Mouse (Mus musculus) limb, embryonic 14.5 days (tissue): ENCODE results near the gene Trmt2b. TPM values are rescaled to one million over a fixed set of nuclear protein-coding genes. Genes with fewer than 3 reads are reported as not detected.
"Not testable (repeated sequence)": the region's sequence is repeated elsewhere in the genome, so short reads cannot be mapped to it uniquely, and the experiment has no call there.

Source experiments
- ATAC-seq: fragments of 200-750 bp; cut with Nextera tagmentation; 2 replicates; pipeline ENCODE4 v1.8.0; 2017; ENCODE audit warnings: low read depth, moderate number of reproducible peaks, moderate TSS enrichment; ENCODE audit not compliant: low FRiP score
- DNase-seq: peaks from one replicate; pipeline ENCODE4 v3.0.0-alpha.2; 2015; ENCODE audit warnings: low spot score
- H3K27ac ChIP-seq: fragments of 300-500 bp; sonication (generic); replicated peaks from 2 replicates; pipeline ENCODE4 v1.5.1; 2014; ENCODE audit warnings: low read depth, mild to moderate bottlenecking, low read length, moderate library complexity, mixed read lengths
- H3K27me3 ChIP-seq: fragments of 300-500 bp; sonication (generic); 2 replicates; pipeline ENCODE4 v1.6.1; 2014; ENCODE audit warnings: low read length, mixed read lengths; ENCODE audit not compliant: control insufficient read depth, insufficient read depth
- H3K36me3 ChIP-seq: fragments of 300-500 bp; sonication (generic); 2 replicates; pipeline ENCODE4 v1.6.1; 2014; ENCODE audit warnings: mild to moderate bottlenecking, low read length, moderate library complexity, mixed read lengths; ENCODE audit not compliant: control insufficient read depth, insufficient read depth
- H3K4me1 ChIP-seq: fragments of 300-500 bp; sonication (generic); 2 replicates; pipeline ENCODE4 v1.6.1; 2014; ENCODE audit warnings: antibody characterized with exemption, low read length, mixed read lengths; ENCODE audit not compliant: control insufficient read depth, insufficient read depth
- H3K4me2 ChIP-seq: fragments of 300-500 bp; sonication (generic); replicated peaks from 2 replicates; pipeline ENCODE4 v1.6.1; 2014; ENCODE audit warnings: low read depth, mild to moderate bottlenecking, low read length, moderate library complexity; ENCODE audit not compliant: severe bottlenecking
- H3K4me3 ChIP-seq: fragments of 300-500 bp; sonication (generic); replicated peaks from 2 replicates; pipeline ENCODE4 v1.5.1; 2014; ENCODE audit warnings: low read length
- H3K9ac ChIP-seq: fragments of 300-500 bp; sonication (generic); 2 replicates; pipeline ENCODE4 v1.6.1; 2014; ENCODE audit warnings: mild to moderate bottlenecking, low read depth, low read length, moderate library complexity; ENCODE audit not compliant: severe bottlenecking
- H3K9me3 ChIP-seq: fragments of 300-500 bp; sonication (generic); 2 replicates; pipeline ENCODE4 v1.6.1; 2016; ENCODE audit warnings: low read length; ENCODE audit not compliant: control insufficient read depth
- POLR2A ChIP-seq: fragments of 200-500 bp; IDR thresholded peaks from 2 replicates; pipeline ENCODE4 v1.8.0; 2012; ENCODE audit warnings: inconsistent platforms, mild to moderate bottlenecking, moderate library complexity, borderline replicate concordance; ENCODE audit not compliant: insufficient read depth, insufficient read length; ENCODE audit errors: extremely low read depth
- WGBS: fragments of 180-500 bp; shearing (Covaris S2); extraction: QIAGEN DNeasy Blood & Tissue Kit; methylation state at CpG from one replicate; pipeline ENCODE4 v1.1.7; 2014; 5-methylcytosine and 5-hydroxymethylcytosine counted together
- polyA plus RNA-seq, 2 experiments: library from polyadenylated mRNA; depleted of rRNA in 1 of 2; stranded (reverse) in 1 of 2; unstranded in 1 of 2; fragments of >200 nt; fragmentation: Nextera tagmentation in 1 of 2; extraction: Ambion mirVana in 1 of 2; gene quantifications; 2 replicates each; pipeline versions ENCODE4 v1.2.1 to v1.2.3; 2012 to 2014

Trmt2b gene
- polyA plus RNA-seq (2012; rRNA removed) = 11.2 and 11.3 TPM in 2 replicates
- polyA plus RNA-seq (2014; fragmentation: Nextera tagmentation; extraction: Ambion mirVana) = 16.3 and 18.2 TPM in 2 replicates

DNA sequence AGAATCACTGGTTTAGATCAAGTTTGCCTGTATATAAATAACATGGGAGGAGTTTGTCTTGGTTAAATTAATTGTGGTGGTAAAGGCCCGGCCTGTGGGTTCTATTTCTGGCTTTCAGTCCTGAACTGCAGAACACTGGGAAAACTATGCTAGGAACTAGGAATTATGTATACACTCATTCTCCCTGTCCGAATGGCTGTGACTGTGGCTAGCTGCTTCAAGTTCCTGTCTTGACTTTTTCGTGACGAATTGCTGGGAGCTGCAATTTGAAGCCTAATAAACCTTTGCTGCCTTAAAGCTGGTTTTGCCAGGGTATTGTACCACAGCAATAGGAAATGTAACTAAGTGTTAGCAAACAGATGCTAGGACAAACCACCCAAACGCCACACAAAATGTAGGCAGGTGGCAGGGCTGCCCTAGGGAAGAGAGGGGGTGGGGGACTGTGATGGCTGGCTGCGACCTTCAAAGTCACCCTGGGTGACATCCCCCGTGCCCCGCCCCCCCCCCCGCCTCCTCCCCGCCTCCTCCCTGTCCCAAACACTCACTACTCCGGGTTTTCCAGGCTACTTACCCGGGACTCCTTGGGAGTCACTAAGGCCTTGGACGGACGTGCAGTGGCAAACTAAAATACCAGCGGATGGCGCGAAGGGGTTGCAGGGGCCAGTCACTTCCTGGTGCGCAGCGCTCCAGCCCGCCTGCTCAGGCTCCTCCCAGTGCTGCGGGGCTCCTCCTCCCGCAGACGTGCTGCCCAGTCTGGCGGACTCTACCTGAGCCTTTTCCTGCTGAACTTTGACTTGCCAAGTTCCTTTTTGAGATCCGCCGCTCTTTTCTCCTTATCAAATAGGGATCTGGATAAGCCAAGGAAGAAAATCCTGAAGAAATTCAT is at the start of gene Trmt2b:
Trmt2b (minus strand) TSS at position 710 of the 886 bp plus-strand sequence.
- H3K9me3 ChIP-seq = no peaks in the 10 kb centered on the region
- H3K9ac ChIP-seq = peak within 1 kb of the TSS; percentile 45
- H3K27ac ChIP-seq = peak within 1 kb of the TSS; percentile 33; the same call in 1 of the 2 replicates
- DNase-seq (peak; percentile 22), ATAC-seq (peak; percentile 86)
- 17% methylated on average over 23 of the region's 26 CpGs for WGBS
- no peaks in the 10 kb centered on the region for H3K4me1 ChIP-seq
- H3K4me3 ChIP-seq = peak within 1 kb of the TSS; percentile 35
- H3K36me3 ChIP-seq = no peaks in the 10 kb centered on the region
- H3K27me3 ChIP-seq = no peaks in the 10 kb centered on the region
- peak within 1 kb of the TSS; percentile 36 for H3K4me2 ChIP-seq
- no peak for TF ChIP-seq POLR2A

DNA sequence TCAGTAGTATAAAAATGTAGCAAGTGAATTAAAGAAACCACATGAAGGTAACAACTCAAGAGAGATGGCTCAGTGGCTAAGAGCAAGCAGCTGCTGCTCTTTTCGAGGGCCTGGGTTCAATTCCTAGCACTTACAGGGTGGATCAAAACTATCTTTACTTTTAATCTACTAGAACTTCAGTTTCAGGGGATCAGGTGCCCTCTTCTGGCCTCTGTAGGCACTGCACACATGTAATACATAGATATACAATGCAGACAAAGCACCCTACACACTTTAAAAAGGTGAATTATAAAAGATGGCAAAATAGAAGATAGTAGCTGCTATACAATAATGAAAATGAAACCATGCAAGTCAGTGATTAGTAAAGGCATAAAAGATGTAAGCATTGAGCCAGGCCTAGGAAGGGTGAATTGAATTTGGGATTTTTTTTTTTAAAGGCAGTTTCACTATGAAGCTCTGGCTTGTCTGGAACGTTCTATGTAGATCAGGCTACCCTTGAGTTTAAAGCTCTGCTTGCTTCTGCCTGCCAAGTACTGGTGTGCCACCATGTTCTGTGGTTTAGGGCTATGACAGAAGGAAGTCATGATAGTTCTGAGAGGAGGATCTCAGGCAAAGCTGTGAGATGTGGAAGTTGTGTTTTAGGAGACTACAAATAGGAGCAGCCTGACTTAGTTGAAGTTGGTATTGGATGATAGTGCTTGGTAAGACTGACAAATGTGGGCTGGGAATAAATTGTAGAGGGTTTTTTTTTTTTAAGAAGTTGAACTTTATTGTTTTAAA is 42.6 kb upstream of the Trmt2b start:
- ATAC-seq (no peak), DNase-seq (peak; percentile 45)
- Histone ChIP-seq H3K4me2 (no peak overlapping the region), H3K36me3 (no peaks in the 10 kb centered on the region; the same call in none of the 2 replicates), H3K9ac (no peak overlapping the region), H3K4me1 (no peaks in the 10 kb centered on the region), H3K27me3 (no peaks in the 10 kb centered on the region), H3K9me3 (no peaks in the 10 kb centered on the region), H3K27ac (no peak overlapping the region), H3K4me3 (no peak overlapping the region)
- TF ChIP-seq POLR2A = no peak
- WGBS = 78% methylated on average over 2 of the region's 2 CpGs

DNA sequence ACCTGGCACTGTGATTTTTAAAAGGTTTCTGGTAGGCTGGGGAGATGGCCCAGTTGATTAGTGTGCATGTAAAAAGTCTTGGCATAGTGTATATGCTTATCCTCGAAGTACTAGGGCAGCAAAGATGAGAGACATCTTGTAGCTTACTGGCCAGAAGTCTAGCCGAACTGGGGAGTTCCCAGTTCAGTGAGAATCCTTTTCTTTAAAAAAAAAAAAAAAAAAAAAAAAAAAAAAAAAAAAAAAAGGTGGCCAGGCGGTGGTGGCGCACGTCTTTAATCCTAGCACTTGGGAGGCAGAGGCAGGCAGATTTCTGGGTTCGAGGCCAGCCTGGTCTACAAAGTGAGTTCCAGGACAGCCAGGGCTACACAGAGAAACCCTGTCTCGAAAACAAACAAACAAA is 34.4 kb upstream of the Trmt2b start:
- ATAC-seq, DNase-seq, H3K27me3 ChIP-seq, H3K36me3 ChIP-seq, H3K4me3 ChIP-seq, H3K9ac ChIP-seq, H3K27ac ChIP-seq, H3K4me2 ChIP-seq, H3K4me1 ChIP-seq, H3K9me3 ChIP-seq: not testable (repeated sequence)
- WGBS = 88% methylated on average over 7 of the region's 7 CpGs

DNA sequence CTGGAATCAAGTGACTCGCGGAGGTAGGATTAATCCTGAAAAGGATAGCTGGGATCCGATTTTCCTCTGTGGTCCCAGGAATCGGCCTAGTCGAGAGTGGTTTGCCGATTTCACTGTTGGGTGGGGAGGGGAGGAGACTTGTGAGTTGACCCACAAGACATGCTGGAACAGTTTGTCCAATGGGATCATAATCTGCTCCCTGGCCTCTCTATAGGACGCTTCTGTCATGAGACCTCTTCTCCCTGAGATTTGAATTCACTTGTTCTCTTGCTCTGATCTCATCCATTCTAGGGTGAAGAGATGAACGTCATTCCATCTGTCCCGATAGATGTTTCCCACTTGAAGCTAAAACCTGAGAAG is 31.5 kb upstream of the Trmt2b start:
- peak overlapping the region; percentile 43 for H3K4me3 ChIP-seq
- peak overlapping the region; percentile 49 for H3K9ac ChIP-seq
- peak overlapping the region; percentile 47 for H3K4me2 ChIP-seq
- no peaks in the 10 kb centered on the region for H3K27me3 ChIP-seq
- no peaks in the 10 kb centered on the region for H3K4me1 ChIP-seq
- H3K27ac ChIP-seq = no peak overlapping the region
- no peaks in the 10 kb centered on the region for H3K9me3 ChIP-seq
- peak; percentile 37 for DNase-seq
- no peak for TF ChIP-seq POLR2A
- H3K36me3 ChIP-seq = no peaks in the 10 kb centered on the region
- ATAC-seq = peak; percentile 64
- WGBS = 30% methylated on average over 9 of the region's 9 CpGs

DNA sequence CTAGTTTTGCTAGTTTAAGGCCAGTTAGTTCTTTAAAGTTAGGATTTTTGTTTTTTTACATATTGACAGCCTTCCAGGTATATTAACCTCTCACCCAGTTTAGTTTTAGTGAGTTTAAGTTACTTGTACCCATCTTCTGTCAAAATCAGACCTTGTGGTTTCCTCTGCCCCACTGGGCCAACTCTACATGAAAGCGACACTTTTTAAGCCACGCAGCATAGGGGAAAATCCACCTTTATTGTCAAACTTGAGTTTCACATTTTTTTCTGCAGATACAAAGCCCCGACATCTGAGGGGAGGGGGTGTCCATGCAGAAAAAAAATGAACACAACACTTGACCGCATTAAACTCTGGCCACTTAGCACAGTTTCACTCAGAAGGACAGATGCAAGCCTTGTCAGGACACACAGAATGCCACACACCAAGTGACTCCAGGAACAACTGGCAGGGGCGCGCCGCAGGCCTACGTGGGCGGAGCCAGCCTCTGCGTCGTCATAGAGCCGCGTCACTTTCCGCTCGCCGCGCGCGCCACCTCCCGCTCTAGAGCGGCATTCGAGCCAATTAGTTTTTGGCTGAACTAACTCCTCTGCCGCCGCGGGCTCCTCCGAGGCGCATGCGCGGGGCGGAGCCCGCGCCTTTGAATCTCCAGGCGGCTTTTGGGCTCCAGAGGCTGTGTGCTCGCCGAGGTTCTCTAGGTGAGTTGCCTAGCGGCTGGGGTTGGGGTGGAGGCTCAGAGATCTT is 30.9 kb upstream of the Trmt2b start, which contains the start of gene Cenpi:
Cenpi (plus strand) TSS at position 551 of the 741 bp plus-strand sequence.
- DNase-seq (peak; percentile 89), ATAC-seq (peak; percentile 97)
- peak within 1 kb of the TSS; percentile 63; the same call in 1 of the 2 replicates for H3K27ac ChIP-seq
- WGBS = 36% methylated on average over 36 of the region's 36 CpGs
- H3K27me3 ChIP-seq = no peaks in the 10 kb centered on the region
- H3K4me1 ChIP-seq = no peaks in the 10 kb centered on the region
- peak within 1 kb of the TSS; percentile 58 for H3K9ac ChIP-seq
- peak; percentile 58; the same call in 1 of the 2 replicates for TF ChIP-seq POLR2A
- H3K9me3 ChIP-seq = no peaks in the 10 kb centered on the region
- peak within 1 kb of the TSS; percentile 43 for H3K4me3 ChIP-seq
- no peaks in the 10 kb centered on the region for H3K36me3 ChIP-seq
- H3K4me2 ChIP-seq = peak within 1 kb of the TSS; percentile 47
